Mouse (Mus musculus) midbrain, embryonic 10.5 days (tissue): Measurements from ENCODE around the gene Foxn3. TPM values are rescaled to one million over a fixed set of nuclear protein-coding genes. Genes with fewer than 3 reads are reported as not detected.

Experiments used
- DNase-seq: peaks from one replicate; pipeline ENCODE4 v3.0.0-alpha.2; 2017; ENCODE audit warnings: low spot score
- H3K27ac ChIP-seq: fragments of 300-500 bp; sonication (generic); replicated peaks from 2 replicates; pipeline ENCODE4 v1.5.1; 2016; ENCODE audit warnings: mild to moderate bottlenecking
- H3K27me3 ChIP-seq: fragments of 300-500 bp; sonication (generic); 2 replicates; pipeline ENCODE4 v1.6.1; 2016; ENCODE audit warnings: low read depth, mild to moderate bottlenecking; ENCODE audit not compliant: poor library complexity, severe bottlenecking
- H3K36me3 ChIP-seq: fragments of 300-500 bp; sonication (generic); 2 replicates; pipeline ENCODE4 v1.6.1; 2016; ENCODE audit warnings: mild to moderate bottlenecking, moderate library complexity
- H3K4me1 ChIP-seq: fragments of 300-500 bp; sonication (generic); 2 replicates; pipeline ENCODE4 v1.6.1; 2016
- H3K4me3 ChIP-seq: fragments of 300-500 bp; sonication (generic); 2 replicates; pipeline ENCODE4 v1.5.1; 2016; ENCODE audit warnings: mild to moderate bottlenecking, moderate library complexity
- H3K9me3 ChIP-seq: fragments of 300-500 bp; sonication (generic); replicated peaks from 2 replicates; pipeline ENCODE4 v1.6.1; 2016; ENCODE audit warnings: mild to moderate bottlenecking
- WGBS: fragments of 180-500 bp; shearing (Covaris S2); methylation state at CpG from one replicate; pipeline ENCODE4 v1.1.7; 2016; 5-methylcytosine and 5-hydroxymethylcytosine counted together
- polyA plus RNA-seq: library from polyadenylated mRNA; unstranded; fragments of >200 nt; fragmentation: Nextera tagmentation; extraction: Ambion mirVana; gene quantifications from 2 replicates; pipeline ENCODE4 v1.2.1, GENCODE M21; 2016

Foxn3 gene
- polyA plus RNA-seq, 1 experiment from 2014 or later: 51.8 TPM

DNA sequence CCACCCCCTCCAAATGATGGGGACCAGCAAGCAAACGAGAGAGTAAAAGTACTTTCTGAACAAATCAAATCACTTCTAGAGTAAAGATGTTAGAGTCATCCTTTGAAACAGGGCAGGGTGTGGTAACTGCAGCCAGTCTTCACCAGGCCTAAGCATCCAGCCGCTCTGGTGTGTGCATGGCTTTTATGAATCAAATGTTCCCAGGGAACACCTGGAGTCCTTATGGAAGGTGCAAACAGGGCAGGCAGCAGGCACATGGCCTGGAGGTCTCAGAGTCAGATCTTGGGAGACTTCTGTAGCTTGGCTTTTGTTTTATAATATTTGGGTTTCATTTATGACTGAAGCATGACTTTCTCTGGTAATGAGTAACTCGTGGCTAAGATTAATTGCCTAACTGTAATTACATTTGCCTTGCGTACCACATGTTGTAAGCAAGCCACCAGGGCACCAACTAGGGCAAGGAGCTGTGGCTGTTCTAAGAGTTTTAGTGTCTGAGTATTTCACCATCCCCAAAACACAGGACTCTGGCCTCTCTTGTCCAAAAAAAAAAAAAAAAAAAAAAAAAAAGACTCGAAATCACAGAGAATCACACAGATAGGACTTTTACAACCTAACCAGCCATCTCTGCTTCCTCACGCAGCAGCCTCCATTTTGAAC, 118.2 kb downstream of the Foxn3 start:
- Histone ChIP-seq H3K36me3 (peaks cover 4% of the 10 kb centered on the region; the same call in 1 of the 2 replicates), H3K9me3 (no peaks in the 10 kb centered on the region), H3K4me3 (no peak overlapping the region), H3K27ac (no peak overlapping the region), H3K4me1 (no peaks in the 10 kb centered on the region), H3K27me3 (no peaks in the 10 kb centered on the region)
- WGBS: 87% methylated on average over 6 of the region's 6 CpGs
- no peak for DNase-seq

DNA sequence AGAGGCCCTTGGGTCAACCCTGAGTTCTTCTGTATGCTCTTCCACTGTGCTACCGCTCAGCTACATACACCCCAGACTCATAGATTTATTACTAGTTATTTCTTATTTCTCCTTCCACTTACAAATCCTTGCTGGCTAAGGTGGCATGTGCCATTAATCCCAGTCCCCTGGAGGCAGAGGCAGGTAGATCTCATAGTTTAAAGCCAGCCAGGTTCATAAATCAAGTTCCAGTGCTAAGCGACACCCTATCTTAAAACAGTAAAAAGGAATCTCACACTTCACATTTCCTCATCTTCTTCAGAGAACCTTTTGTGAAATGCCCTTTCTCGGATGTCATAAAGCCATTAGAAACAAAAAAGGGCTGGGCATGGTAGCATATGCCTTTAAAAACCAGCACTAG, 120.6 kb downstream of the Foxn3 start:
- H3K27me3 ChIP-seq: no peaks in the 10 kb centered on the region

DNA sequence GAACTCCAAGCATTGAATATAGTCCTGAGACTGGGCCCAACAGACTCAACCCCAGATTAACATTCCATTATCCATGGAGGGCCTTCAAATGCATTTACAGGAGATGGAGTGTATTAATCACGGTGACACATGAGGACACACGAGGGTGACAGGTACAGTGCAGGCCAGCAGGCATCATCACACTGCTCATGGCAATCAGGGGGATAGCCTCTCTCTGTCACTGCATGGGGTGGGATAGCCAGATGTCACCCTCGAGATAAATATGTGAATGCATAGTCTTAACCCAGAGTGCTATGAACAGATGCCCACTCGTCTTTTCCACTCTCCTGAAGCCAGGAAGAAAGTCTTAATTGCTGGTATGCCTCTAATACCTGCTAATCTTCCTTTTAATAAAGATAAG, 122.4 kb downstream of the Foxn3 start:
- Histone ChIP-seq H3K27ac (no peak overlapping the region), H3K36me3 (no peaks in the 10 kb centered on the region), H3K4me1 (no peaks in the 10 kb centered on the region), H3K4me3 (no peak overlapping the region), H3K9me3 (no peaks in the 10 kb centered on the region), H3K27me3 (no peaks in the 10 kb centered on the region)
- DNase-seq: no peak
- WGBS: 79% methylated on average over 4 of the region's 4 CpGs

More for the DNA sequence above, 120.6 kb downstream of the Foxn3 start:
- Histone ChIP-seq H3K4me1 (no peaks in the 10 kb centered on the region), H3K36me3 (no peaks in the 10 kb centered on the region), H3K4me3 (no peak overlapping the region), H3K27ac (no peak overlapping the region), H3K9me3 (no peaks in the 10 kb centered on the region)
- 92% methylated on average over 3 of the region's 3 CpGs for WGBS
- no peak for DNase-seq

DNA sequence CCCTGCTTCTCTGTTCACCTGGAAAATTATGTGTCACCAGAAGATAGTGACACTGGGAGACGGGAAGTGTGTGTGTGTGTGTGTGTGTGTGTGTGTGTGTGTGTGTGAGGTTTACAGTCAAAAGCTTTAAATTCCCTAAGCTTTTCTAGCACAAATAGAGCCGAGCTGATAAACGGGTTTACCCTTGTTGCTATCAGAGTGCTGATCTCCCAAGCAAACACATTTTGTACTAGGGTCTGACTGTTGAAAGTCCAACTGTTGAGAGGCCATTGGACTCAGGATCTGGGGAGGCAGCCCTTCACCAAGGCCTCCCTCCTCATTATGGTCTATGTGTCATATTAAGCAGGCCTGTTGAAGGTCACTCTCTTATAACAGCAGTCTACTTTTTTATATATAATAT, 123.4 kb downstream of the Foxn3 start:
- DNase-seq: no peak
- no peak overlapping the region for H3K27ac ChIP-seq
- H3K4me1 ChIP-seq: no peaks in the 10 kb centered on the region
- no peaks in the 10 kb centered on the region for H3K27me3 ChIP-seq
- H3K9me3 ChIP-seq: no peaks in the 10 kb centered on the region
- H3K36me3 ChIP-seq: no peaks in the 10 kb centered on the region
- no peak overlapping the region for H3K4me3 ChIP-seq
- 82% methylated on average over 3 of the region's 3 CpGs for WGBS

DNA sequence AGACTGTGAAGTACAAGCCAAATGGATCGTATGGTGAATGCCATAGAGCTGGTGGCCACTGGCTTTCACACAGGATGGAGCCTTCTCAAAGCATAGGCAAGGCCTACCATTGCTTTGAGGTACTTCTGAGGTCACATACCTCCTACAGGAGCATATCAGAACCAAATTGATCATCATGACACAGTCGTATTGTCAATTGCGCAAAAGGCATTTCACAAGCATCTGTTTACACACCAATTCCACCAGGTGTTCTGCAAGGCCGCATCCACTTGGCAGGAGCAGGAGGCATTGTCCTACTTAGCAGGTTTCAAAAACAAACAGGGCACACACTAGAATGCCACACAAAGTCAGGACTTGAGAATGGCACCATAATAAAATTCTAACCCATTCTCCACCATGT, 128.2 kb downstream of the Foxn3 start:
- no peaks in the 10 kb centered on the region for H3K9me3 ChIP-seq
- WGBS: 92% methylated on average over 4 of the region's 4 CpGs
- no peak overlapping the region for H3K27ac ChIP-seq
- DNase-seq: no peak
- no peak overlapping the region for H3K4me3 ChIP-seq
- no peaks in the 10 kb centered on the region for H3K27me3 ChIP-seq
- no peaks in the 10 kb centered on the region for H3K4me1 ChIP-seq
- no peaks in the 10 kb centered on the region for H3K36me3 ChIP-seq

DNA sequence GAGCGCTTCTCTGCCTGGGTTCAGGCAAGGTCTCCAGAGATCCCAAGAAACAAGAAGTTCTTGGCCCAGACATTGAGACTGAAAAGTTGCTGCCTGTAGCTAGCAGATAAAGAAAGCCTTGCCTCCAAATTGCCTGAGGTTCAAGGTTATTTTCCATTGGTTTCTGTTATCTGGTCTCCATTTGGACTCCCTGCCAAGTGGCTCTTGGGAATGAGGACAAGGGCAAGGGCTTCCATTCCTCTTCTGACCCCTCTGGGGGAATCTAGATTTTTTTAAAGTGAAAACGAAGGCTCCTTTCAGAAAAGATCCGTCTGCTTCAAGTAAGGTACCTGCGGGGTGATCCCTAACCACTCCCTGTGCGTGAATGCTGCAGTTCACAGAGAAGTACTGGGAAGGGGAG, 130.0 kb downstream of the Foxn3 start:
- no peaks in the 10 kb centered on the region for H3K9me3 ChIP-seq
- H3K4me3 ChIP-seq: no peak overlapping the region
- no peaks in the 10 kb centered on the region for H3K27me3 ChIP-seq
- no peaks in the 10 kb centered on the region for H3K36me3 ChIP-seq
- H3K27ac ChIP-seq: no peak overlapping the region
- H3K4me1 ChIP-seq: no peaks in the 10 kb centered on the region
- WGBS: 90% methylated on average over 5 of the region's 5 CpGs
- DNase-seq: no peak

DNA sequence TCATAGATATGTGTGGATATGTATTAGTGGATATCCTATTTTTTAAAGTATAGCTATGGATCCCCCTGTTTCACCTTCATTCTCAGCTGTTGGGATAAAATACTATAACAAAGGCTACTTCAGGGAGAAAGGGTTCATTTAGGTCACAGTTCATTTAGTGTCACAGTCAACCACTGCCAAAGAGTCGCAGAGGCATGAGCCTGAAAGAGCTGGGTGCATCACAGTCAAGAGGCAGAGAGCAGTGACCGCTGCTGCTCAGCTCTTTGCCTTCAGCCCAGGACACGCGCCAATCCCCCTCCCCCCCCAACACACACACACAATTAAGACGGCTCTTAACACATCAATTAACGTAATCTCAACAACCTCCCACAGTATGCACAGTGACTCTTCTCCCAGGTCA, 131.8 kb downstream of the Foxn3 start:
- H3K27me3 ChIP-seq: no peaks in the 10 kb centered on the region
- no peaks in the 10 kb centered on the region for H3K9me3 ChIP-seq
- no peak for DNase-seq
- H3K4me3 ChIP-seq: no peak overlapping the region
- peaks cover 1% of the 10 kb centered on the region for H3K4me1 ChIP-seq
- no peak overlapping the region for H3K27ac ChIP-seq
- no peaks in the 10 kb centered on the region for H3K36me3 ChIP-seq
- 80% methylated on average over 6 of the region's 6 CpGs for WGBS

DNA sequence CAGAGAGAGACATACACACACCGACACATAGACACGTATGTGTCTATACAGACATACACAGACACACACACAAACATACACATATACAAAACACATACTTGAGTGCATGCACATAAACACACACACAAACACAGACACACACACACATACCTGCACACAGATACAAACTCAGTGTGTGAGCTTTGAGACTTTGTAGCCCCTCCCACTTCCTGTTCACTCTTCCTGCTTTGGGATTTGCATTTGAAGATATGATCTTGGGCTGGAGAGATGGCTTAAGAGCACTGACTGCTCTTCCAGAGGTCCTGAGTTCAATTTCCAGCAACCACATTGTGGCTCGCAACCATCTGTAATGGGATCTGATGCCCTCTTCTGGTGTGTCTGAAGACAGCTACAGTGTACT, 132.4 kb downstream of the Foxn3 start:
- H3K27me3 ChIP-seq: no peaks in the 10 kb centered on the region
- H3K27ac ChIP-seq: no peak overlapping the region
- no peaks in the 10 kb centered on the region for H3K9me3 ChIP-seq
- WGBS: 96% methylated on average over 3 of the region's 3 CpGs
- H3K36me3 ChIP-seq: no peaks in the 10 kb centered on the region
- H3K4me3 ChIP-seq: no peak overlapping the region
- peaks cover 7% of the 10 kb centered on the region for H3K4me1 ChIP-seq
- no peak for DNase-seq

DNA sequence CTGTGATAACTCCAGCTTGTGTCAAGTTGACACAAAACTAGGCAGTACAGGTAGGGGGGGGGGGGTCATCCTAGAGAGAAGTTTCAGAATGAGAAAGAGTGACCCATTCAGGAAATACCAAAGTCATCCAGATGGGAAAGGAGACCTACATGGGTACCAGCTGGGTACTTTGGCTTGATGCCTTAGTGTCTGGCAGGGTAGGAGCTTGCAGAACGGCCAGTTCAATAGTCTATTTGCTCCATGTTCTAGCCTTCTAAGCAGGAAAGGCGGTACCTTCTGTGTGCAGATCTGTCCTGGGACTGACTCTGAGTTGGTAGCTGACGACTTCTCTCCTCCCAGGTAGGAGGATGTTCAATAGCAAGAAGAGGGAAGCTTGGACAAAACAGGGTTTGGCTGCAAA, 134.3 kb downstream of the Foxn3 start:
- H3K36me3 ChIP-seq: 0 out of 2 replicates have a peak, but pooled peaks cover 4% of the 10 kb centered on the region
- no peaks in the 10 kb centered on the region for H3K9me3 ChIP-seq
- no peaks in the 10 kb centered on the region for H3K27me3 ChIP-seq
- peaks cover 9% of the 10 kb centered on the region for H3K4me1 ChIP-seq
- H3K4me3 ChIP-seq: no peak overlapping the region
- 91% methylated on average over 3 of the region's 3 CpGs for WGBS
- DNase-seq: no peak
- H3K27ac ChIP-seq: no peak overlapping the region

DNA sequence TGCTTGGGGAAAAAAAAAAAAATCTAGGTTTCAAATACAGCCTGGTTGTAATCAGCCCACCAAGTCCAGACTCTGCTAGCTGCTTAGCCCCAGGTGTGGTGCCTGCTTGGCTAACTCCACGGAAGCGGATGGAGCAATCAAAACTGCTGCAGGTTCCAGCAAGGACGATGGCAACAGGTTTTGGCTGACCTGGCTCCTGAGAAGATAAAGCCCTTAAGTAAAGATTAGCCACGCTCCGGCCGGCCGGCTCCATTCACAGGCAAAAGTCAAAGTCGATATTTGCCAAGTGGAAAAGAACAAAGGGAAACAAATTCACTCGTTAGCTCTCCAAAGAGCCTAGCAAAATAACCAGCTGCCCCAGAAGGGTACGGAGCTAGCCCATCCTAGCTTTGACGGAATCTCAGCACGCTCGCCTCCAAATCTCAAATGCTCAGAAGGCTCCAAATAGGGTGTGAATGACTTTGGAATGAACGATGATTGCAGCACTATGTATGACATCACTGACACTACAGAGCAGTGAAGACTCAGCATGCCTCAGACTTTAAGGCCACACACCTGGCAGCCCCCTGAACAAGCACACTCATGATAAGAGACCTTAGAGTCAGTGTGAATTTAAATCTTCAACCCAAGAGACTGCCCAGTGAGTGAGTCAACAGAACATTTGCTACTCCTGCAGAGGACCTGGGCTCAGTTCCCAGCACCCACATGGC, 137.0 kb downstream of the Foxn3 start:
- no peaks in the 10 kb centered on the region for H3K9me3 ChIP-seq
- WGBS: 54% methylated on average over 14 of the region's 14 CpGs
- DNase-seq: peak; percentile 25
- H3K4me3 ChIP-seq: no peak overlapping the region
- 0 out of 2 replicates have a peak, but pooled peaks cover 4% of the 10 kb centered on the region for H3K36me3 ChIP-seq
- H3K4me1 ChIP-seq: peaks cover 9% of the 10 kb centered on the region
- no peak overlapping the region for H3K27ac ChIP-seq
- no peaks in the 10 kb centered on the region for H3K27me3 ChIP-seq

DNA sequence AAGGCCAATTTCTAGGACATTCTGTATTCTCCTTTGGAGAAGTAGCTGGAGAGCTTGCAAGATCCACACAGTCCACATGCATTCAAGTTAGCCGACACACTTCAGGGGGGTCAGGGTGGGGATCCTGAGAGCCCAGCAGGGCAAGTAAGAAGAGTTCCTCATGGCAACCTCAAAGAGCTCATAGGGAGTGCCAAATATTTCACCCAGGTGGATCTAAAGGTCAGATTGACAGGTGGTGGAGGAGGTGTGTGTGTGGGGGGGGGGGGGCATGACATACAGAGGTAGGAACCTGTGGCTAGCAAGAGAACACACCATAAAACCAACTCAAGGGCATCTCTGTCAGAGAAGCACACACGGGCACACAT, 144.0 kb downstream of the Foxn3 start:
- DNase-seq: no peak
- H3K27ac ChIP-seq: no peak overlapping the region
- no peaks in the 10 kb centered on the region for H3K9me3 ChIP-seq
- peaks cover 9% of the 10 kb centered on the region for H3K4me1 ChIP-seq
- no peak overlapping the region for H3K4me3 ChIP-seq
- no peaks in the 10 kb centered on the region for H3K36me3 ChIP-seq
- WGBS: 93% methylated on average over 2 of the region's 2 CpGs
- no peaks in the 10 kb centered on the region for H3K27me3 ChIP-seq

DNA sequence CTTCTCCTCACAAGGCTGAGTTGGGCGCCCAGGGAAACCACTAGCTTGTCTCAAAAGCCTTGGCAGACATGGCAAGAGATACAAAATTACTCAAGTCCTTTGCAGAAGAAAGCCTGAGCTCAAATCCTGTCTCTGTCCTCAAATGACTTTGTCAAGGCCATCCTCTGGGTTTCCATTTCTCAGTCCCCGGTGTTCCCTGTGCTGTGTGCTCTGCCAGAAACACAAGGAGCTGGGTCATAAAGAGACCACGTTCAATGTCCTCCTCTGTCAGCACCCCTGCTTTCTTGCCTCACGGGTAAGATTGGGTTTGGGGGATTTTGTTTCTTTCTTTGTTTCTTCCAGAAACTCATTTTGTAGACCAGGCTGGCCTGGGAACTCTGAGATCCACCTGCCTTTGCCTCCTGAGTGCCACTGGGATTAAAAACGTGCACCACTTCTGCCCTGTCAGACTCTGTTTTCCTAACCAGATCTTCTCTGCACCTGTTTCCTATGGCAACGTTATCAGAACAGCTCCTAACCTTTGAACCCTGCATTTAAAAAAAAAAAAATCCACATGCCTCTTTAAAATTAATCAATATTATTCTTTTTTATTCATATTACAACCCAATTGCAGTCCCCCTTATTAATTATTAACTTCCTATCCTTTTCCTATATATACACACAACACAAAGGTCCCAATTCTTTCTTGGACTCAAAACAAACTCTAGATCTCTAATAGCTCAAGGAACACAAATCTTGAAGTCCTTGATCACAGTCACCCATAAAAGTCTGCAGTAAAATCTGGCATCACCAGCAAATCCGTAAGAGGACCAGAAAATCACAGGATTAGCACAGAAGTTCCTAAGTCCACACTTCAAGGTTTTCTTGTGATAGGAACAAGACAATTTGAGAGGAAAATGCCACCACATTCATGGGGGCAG, 144.6 kb downstream of the Foxn3 start:
- no peak overlapping the region for H3K27ac ChIP-seq
- H3K4me1 ChIP-seq: peaks cover 16% of the 10 kb centered on the region
- no peak for DNase-seq
- no peaks in the 10 kb centered on the region for H3K27me3 ChIP-seq
- H3K4me3 ChIP-seq: no peak overlapping the region
- no peaks in the 10 kb centered on the region for H3K9me3 ChIP-seq
- WGBS: 81% methylated on average over 7 of the region's 7 CpGs
- H3K36me3 ChIP-seq: no peaks in the 10 kb centered on the region

DNA sequence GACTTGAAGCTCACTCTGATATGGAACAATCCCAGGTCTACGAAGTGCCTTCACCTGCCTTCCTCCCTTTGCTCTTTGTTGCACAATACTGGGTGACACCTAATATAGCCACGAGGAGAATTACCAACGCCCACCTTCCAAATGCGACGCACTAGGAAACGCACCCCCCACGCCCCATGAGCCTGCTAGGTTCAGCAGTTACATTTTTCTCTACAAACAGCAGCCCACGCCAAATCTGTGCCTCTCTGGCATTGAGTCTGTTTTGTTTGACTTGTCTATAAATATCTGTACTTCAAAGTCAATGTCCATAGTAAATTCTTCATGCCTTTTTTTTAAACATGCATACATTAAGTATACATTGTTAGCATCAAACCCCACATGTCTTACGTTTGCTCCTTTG, 145.5 kb downstream of the Foxn3 start:
- Histone ChIP-seq H3K4me3 (no peak overlapping the region), H3K9me3 (no peaks in the 10 kb centered on the region)
- WGBS: 92% methylated on average over 9 of the region's 9 CpGs

More for the DNA sequence above, 145.5 kb downstream of the Foxn3 start:
- Histone ChIP-seq H3K27me3 (no peaks in the 10 kb centered on the region), H3K4me1 (peaks cover 18% of the 10 kb centered on the region), H3K27ac (no peak overlapping the region), H3K36me3 (no peaks in the 10 kb centered on the region)
- DNase-seq: no peak
